ENCODE assay signal across 9 mouse cellular contexts in genomic region chr13:17581684-17582083, GRCm38 (mm10).
DNase-seq lines count a peak whose midpoint lies in the region; ATAC-seq and TF ChIP-seq lines count a peak whose summit lies in the region.
"Had no signal": no experiment of that assay in that cellular context is flagged by ENCODE, and none has a peak within 500 bp of the region (broad histone marks: within the 10 kb centered on the region; RNA-seq: fewer than 3 reads in every experiment).

No protein-coding gene starts in this region.

- no peak overlapping the region for H3K9ac ChIP-seq in liver, embryonic 12.5 days
- H3K9ac ChIP-seq: heart, embryonic 13.5 days had no signal

- no peak for TF ChIP-seq POLR2A in brain, embryonic 14.5 days (IDR thresholded peaks at IDR 0.05; ENCODE audit: borderline replicate concordance, extremely low read depth, insufficient read depth, insufficient read length, poor library complexity, severe bottlenecking)

- WGBS in liver, embryonic 12.5 days (ENCODE audit: insufficient replicate concordance): 4% methylated on average over 2 of the region's 2 CpGs

- peak; percentile 62 for DNase-seq in embryo, embryonic 10 days (ENCODE audit: low spot score)
- DNase-seq in embryo, embryonic 9.5 days (ENCODE audit: extremely low spot score): no peak
- DNase-seq in liver: peak; percentile 5
- DNase-seq in brain, embryonic 14.5 days (ENCODE audit: low read depth): peak; percentile 59
- no peak for DNase-seq in urinary bladder, postnatal 4 days (ENCODE audit: low spot score in 2 of 2)

- TF ChIP-seq CTCF in brain, embryonic 14.5 days (IDR thresholded peaks at IDR 0.05; ENCODE audit: borderline replicate concordance, extremely low read depth, insufficient read depth, insufficient read length): peak; percentile 46; the same call in 1 of the 2 replicates

- no peak overlapping the region for H3K4me3 ChIP-seq in liver, embryonic 12.5 days
- H3K4me3 ChIP-seq: heart, embryonic 13.5 days had no signal

- no peaks in the 10 kb centered on the region for H3K4me1 ChIP-seq in liver, embryonic 12.5 days
- H3K4me1 ChIP-seq: heart, embryonic 13.5 days had no signal

- no peak overlapping the region for H3K27ac ChIP-seq in liver, embryonic 12.5 days
- H3K27ac ChIP-seq: heart, embryonic 13.5 days had no signal

- ATAC-seq in liver, embryonic 12.5 days: no peak
- ATAC-seq in megakaryocyte, adult 5-6 weeks (ENCODE audit: poor library complexity, severe bottlenecking): peak; percentile 53; the same call in 1 of the 2 replicates
- no peak for ATAC-seq in cerebellum, adult (ENCODE audit: insufficient number of reproducible peaks, low FRiP score, low TSS enrichment)

- no peaks in the 10 kb centered on the region for H3K9me3 ChIP-seq in liver, embryonic 12.5 days (replicated peaks)
- H3K9me3 ChIP-seq: heart, embryonic 13.5 days had no signal

- H3K36me3 ChIP-seq in liver, embryonic 12.5 days: no peaks in the 10 kb centered on the region
- H3K36me3 ChIP-seq: heart, embryonic 13.5 days had no signal

- H3K4me2 ChIP-seq in liver, embryonic 12.5 days: no peak overlapping the region
- H3K4me2 ChIP-seq: heart, embryonic 13.5 days had no signal

- no peaks in the 10 kb centered on the region for H3K27me3 ChIP-seq in liver, embryonic 12.5 days (replicated peaks)
- H3K27me3 ChIP-seq: heart, embryonic 13.5 days had no signal

Comparison
In these comparisons a context has a peak if more than half of its experiments do, and no peak if none do; other contexts are left out.
1. DNase-seq: peak in embryo, embryonic 10 days (single experiment), liver (single experiment) and brain, embryonic 14.5 days (single experiment); none in embryo, embryonic 9.5 days (single experiment) and urinary bladder, postnatal 4 days (0 of 2).